11 mouse cellular contexts compared by ENCODE assay signal in the genomic region with DNA sequence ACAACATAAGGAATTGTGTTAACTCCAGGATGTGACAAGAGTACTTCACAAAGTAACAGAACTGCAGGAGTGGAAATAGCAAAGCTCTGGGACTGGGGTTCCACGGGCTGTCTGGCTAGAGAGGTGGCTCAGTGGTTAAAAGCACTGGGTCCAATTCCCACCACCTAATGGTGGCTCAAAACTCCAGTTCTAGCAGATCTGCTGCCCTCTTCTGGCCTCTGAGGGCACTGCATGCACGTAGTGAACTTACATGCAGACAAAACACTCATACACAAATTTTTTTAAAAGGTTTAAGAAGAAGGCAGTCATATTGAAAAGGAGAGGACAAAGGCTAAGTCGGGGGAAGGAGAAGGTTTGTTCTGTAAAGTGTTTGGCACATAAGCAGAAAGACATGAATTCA. TPM values are rescaled to one million over a fixed set of nuclear protein-coding genes. Genes with fewer than 3 reads are reported as not detected.
DNase-seq lines count a peak whose midpoint lies in the region; ATAC-seq and TF ChIP-seq lines count a peak whose summit lies in the region.
"Had no signal": no experiment of that assay in that cellular context is flagged by ENCODE, and none has a peak within 500 bp of the region (broad histone marks: within the 10 kb centered on the region; RNA-seq: fewer than 3 reads in every experiment).

No protein-coding gene starts in this region.

- ATAC-seq in forebrain, embryonic 11.5 days (replicated peaks; ENCODE audit: low FRiP score) = no peak
- no peak for ATAC-seq in Patski
- ATAC-seq in midbrain, embryonic 11.5 days (ENCODE audit: low FRiP score) = no peak
- no peak for ATAC-seq in monocyte, adult 5-6 weeks (replicated peaks; ENCODE audit: insufficient number of reproducible peaks, low FRiP score, low TSS enrichment, poor library complexity, severe bottlenecking)

- no peaks in the 10 kb centered on the region for H3K4me1 ChIP-seq in forebrain, embryonic 11.5 days (replicated peaks; ENCODE audit: control insufficient read depth, insufficient read depth, low read length)
- peaks cover 8% of the 10 kb centered on the region for H3K4me1 ChIP-seq in forebrain, embryonic 10.5 days
- no peaks in the 10 kb centered on the region for H3K4me1 ChIP-seq in lung, adult 2 months (ENCODE audit: control insufficient read depth, insufficient read depth, low read length)
- no peaks in the 10 kb centered on the region for H3K4me1 ChIP-seq in midbrain, embryonic 11.5 days (ENCODE audit: control insufficient read depth, insufficient read depth, low read length)
- H3K4me1 ChIP-seq: limb, embryonic 15.5 days had no signal

- no peaks in the 10 kb centered on the region for H3K9me3 ChIP-seq in forebrain, embryonic 11.5 days (ENCODE audit: control insufficient read depth, low read length)
- no peaks in the 10 kb centered on the region; the same call in 1 of the 2 replicates for H3K9me3 ChIP-seq in forebrain, embryonic 10.5 days
- H3K9me3 ChIP-seq in midbrain, embryonic 11.5 days (ENCODE audit: control insufficient read depth, low read length) = no peaks in the 10 kb centered on the region
- H3K9me3 ChIP-seq: limb, embryonic 15.5 days had no signal

- no peaks in the 10 kb centered on the region for H3K36me3 ChIP-seq in forebrain, embryonic 11.5 days (ENCODE audit: control insufficient read depth, insufficient read depth, low read length)
- H3K36me3 ChIP-seq in forebrain, embryonic 10.5 days (replicated peaks) = 0 out of 2 replicates have a peak, but pooled peaks cover 2% of the 10 kb centered on the region
- H3K36me3 ChIP-seq in splenic B cell, adult 2 months (ENCODE audit: control insufficient read depth, insufficient read depth, low read length, poor library complexity, severe bottlenecking) = no peaks in the 10 kb centered on the region
- no peaks in the 10 kb centered on the region for H3K36me3 ChIP-seq in midbrain, embryonic 11.5 days (ENCODE audit: control insufficient read depth, insufficient read depth, low read length)

- H3K4me2 ChIP-seq in forebrain, embryonic 11.5 days (ENCODE audit: low read depth, low read length, severe bottlenecking) = no peak overlapping the region
- H3K4me2 ChIP-seq in midbrain, embryonic 11.5 days = no peak overlapping the region
- H3K4me2 ChIP-seq: limb, embryonic 15.5 days had no signal

- CTCF ChIA-PET in Patski (lab: Charles Lee) = interaction anchor here (1.3 kb wide), 1 partner anchor 10 kb away, joined by 4 read pairs; no protein-coding TSS in a partner anchor

- no peak for TF ChIP-seq POLR2A in lung, adult 2 months (IDR thresholded peaks at IDR 0.05; ENCODE audit: borderline replicate concordance, extremely low read depth, low read depth, low read length)

- peak; percentile 29; the same call in 1 of the 2 replicates for TF ChIP-seq CTCF in lung, adult 2 months (IDR thresholded peaks at IDR 0.05; ENCODE audit: insufficient read depth, low read length)
- peak; percentile 72 for TF ChIP-seq CTCF in Patski (IDR thresholded peaks at IDR 0.05)

- H3K27me3 ChIP-seq in forebrain, embryonic 11.5 days (ENCODE audit: control insufficient read depth, insufficient read depth, low read length) = no peaks in the 10 kb centered on the region
- no peaks in the 10 kb centered on the region for H3K27me3 ChIP-seq in forebrain, embryonic 10.5 days (ENCODE audit: poor library complexity, severe bottlenecking)
- H3K27me3 ChIP-seq in Patski = no peaks in the 10 kb centered on the region
- H3K27me3 ChIP-seq in splenic B cell, adult 2 months (ENCODE audit: control insufficient read depth, insufficient read depth, low read length, poor library complexity, severe bottlenecking) = no peaks in the 10 kb centered on the region
- no peaks in the 10 kb centered on the region for H3K27me3 ChIP-seq in midbrain, embryonic 11.5 days (ENCODE audit: control insufficient read depth, insufficient read depth, low read length)
- H3K27me3 ChIP-seq: limb, embryonic 15.5 days had no signal

- POLR2A ChIA-PET in Patski (lab: Charles Lee) = no interaction called here

- no peak overlapping the region for H3K27ac ChIP-seq in forebrain, embryonic 11.5 days (ENCODE audit: low read depth, low read length)
- H3K27ac ChIP-seq in forebrain, embryonic 10.5 days = no peak overlapping the region
- no peak overlapping the region for H3K27ac ChIP-seq in midbrain, embryonic 11.5 days (ENCODE audit: low read depth, low read length)
- H3K27ac ChIP-seq: limb, embryonic 15.5 days had no signal

- WGBS in forebrain, embryonic 11.5 days = 76% methylated on average over 3 of the region's 3 CpGs
- 81% methylated on average over 3 of the region's 3 CpGs for WGBS in forebrain, embryonic 10.5 days
- 88% methylated on average over 3 of the region's 3 CpGs for WGBS in lung, adult 2 months
- WGBS in midbrain, embryonic 11.5 days = 87% methylated on average over 3 of the region's 3 CpGs

- peak; percentile 60 for DNase-seq in forebrain, embryonic 11.5 days (ENCODE audit: low spot score)
- DNase-seq in forebrain, embryonic 10.5 days (ENCODE audit: extremely low spot score, low spot score) = no peak
- no peak for DNase-seq in lung, adult 2 months
- no peak for DNase-seq in lung, postnatal 10 days
- DNase-seq in Patski (ENCODE audit: low read depth, low spot score) = no peak
- DNase-seq in splenic B cell, adult 2 months (ENCODE audit: low read depth, low spot score) = peak; percentile 31
- no peak for DNase-seq in midbrain, embryonic 11.5 days (ENCODE audit: low spot score, missing footprints)
- DNase-seq: cerebellum, adult 18-20 months; right cerebral cortex, postnatal 4 days had no signal

- in situ Hi-C loops in Patski (cut with MboI; ENCODE audit: low pct_unique_long_range_greater_than_20kb) = no loop called here

- H3K9ac ChIP-seq in forebrain, embryonic 11.5 days (ENCODE audit: low read length) = no peak overlapping the region
- no peak overlapping the region for H3K9ac ChIP-seq in midbrain, embryonic 11.5 days (ENCODE audit: low read length)
- H3K9ac ChIP-seq: limb, embryonic 15.5 days had no signal

- no peak overlapping the region for H3K4me3 ChIP-seq in forebrain, embryonic 11.5 days (ENCODE audit: low read depth, low read length)
- no peak overlapping the region for H3K4me3 ChIP-seq in forebrain, embryonic 10.5 days
- no peak overlapping the region for H3K4me3 ChIP-seq in lung, adult 2 months (replicated peaks; ENCODE audit: extremely low read depth, low read depth, low read length)
- H3K4me3 ChIP-seq in midbrain, embryonic 11.5 days (ENCODE audit: low read depth, low read length) = no peak overlapping the region
- H3K4me3 ChIP-seq: limb, embryonic 15.5 days had no signal

RNA-seq across cellular contexts. Expression of a gene that starts 57.8 kb away (rescaled TPM):
- polyA plus RNA-seq in forebrain, embryonic 11.5 days (2014; fragmentation: Nextera tagmentation; extraction: Ambion mirVana) = 20.3 and 22.0 TPM in 2 replicates
- polyA plus RNA-seq in forebrain, embryonic 10.5 days (2016; fragmentation: Nextera tagmentation; extraction: Ambion mirVana) = 19.7 and 21.3 TPM in 2 replicates
- polyA plus RNA-seq in lung, adult 2 months (2012; rRNA removed) = 21.8 and 28.9 TPM in 2 replicates
- 25.5 TPM for polyA plus RNA-seq in Patski (2021)
- 17.6 and 20.6 TPM in 2 replicates for polyA plus RNA-seq in midbrain, embryonic 11.5 days (2014; fragmentation: Nextera tagmentation; extraction: Ambion mirVana)
- total RNA-seq in monocyte, adult 5-6 weeks (2017) = 31.0 to 54.5 TPM (median 50.1 TPM) in 3 replicates

Comparison
In these comparisons a context has a peak if more than half of its experiments do, and no peak if none do; other contexts are left out.
1. DNase-seq: peak in forebrain, embryonic 11.5 days (single experiment) and splenic B cell, adult 2 months (single experiment); none in forebrain, embryonic 10.5 days (single experiment), lung, adult 2 months (single experiment), lung, postnatal 10 days (single experiment), Patski (single experiment) and midbrain, embryonic 11.5 days (single experiment).